Mouse (Mus musculus): ENCODE results near the gene Mfap3l. TPM values are rescaled to one million over a fixed set of nuclear protein-coding genes. Genes with fewer than 3 reads are reported as not detected.
A peak's percentile ranks its signal among the peaks of the same experiment; 100 is the strongest.
"Not testable (repeated sequence)": the region's sequence is repeated elsewhere in the genome, so short reads cannot be mapped to it uniquely, and the experiment has no call there.

Mfap3l gene
- 0.88 and 1.1 TPM in 2 replicates for polyA plus RNA-seq (2012; rRNA removed)

GRCm38 (mm10) chr8:60632250-60632932 lies at the start of gene Mfap3l:
Gene Mfap3l (plus strand): TSS chr8:60632827.
- no peak for TF ChIP-seq POLR2A (IDR thresholded peaks at IDR 0.05; ENCODE audit: control insufficient read depth, extremely low read depth, insufficient read depth, low read length, poor library complexity)
- TF ChIP-seq CTCF (IDR thresholded peaks at IDR 0.05; ENCODE audit: borderline replicate concordance, control insufficient read depth, extremely low read depth, insufficient read depth, low read length, poor library complexity): no peak
- Histone ChIP-seq H3K36me3 (ENCODE audit: control insufficient read depth, insufficient read depth, low read length) (no peaks in the 10 kb centered on the region), H3K4me1 (replicated peaks; ENCODE audit: control insufficient read depth, insufficient read depth, low read length) (peaks cover 2% of the 10 kb centered on the region; the same call in 1 of the 2 replicates), H3K27me3 (ENCODE audit: control insufficient read depth, insufficient read depth, low read length) (peaks cover 4% of the 10 kb centered on the region; the same call in 1 of the 2 replicates), H3K27ac (ENCODE audit: control insufficient read depth, insufficient read depth, low read length) (no peak within 1 kb of the TSS), H3K4me3 (ENCODE audit: control insufficient read depth, insufficient read depth, low read length) (peak within 1 kb of the TSS; percentile 26)
- WGBS: under 1% methylated on average over 60 of the region's 60 CpGs
- peak; percentile 71 for DNase-seq

- no peaks in the 10 kb centered on the region for H3K36me3 ChIP-seq (ENCODE audit: control insufficient read depth, insufficient read depth, low read length)
- no peak for DNase-seq
- no peaks in the 10 kb centered on the region for H3K27me3 ChIP-seq (ENCODE audit: control insufficient read depth, insufficient read depth, low read length)
- TF ChIP-seq POLR2A (IDR thresholded peaks at IDR 0.05; ENCODE audit: control insufficient read depth, extremely low read depth, insufficient read depth, low read length, poor library complexity): no peak
- no peak for TF ChIP-seq CTCF (IDR thresholded peaks at IDR 0.05; ENCODE audit: borderline replicate concordance, control insufficient read depth, extremely low read depth, insufficient read depth, low read length, poor library complexity)
- H3K4me1 ChIP-seq (replicated peaks; ENCODE audit: control insufficient read depth, insufficient read depth, low read length): no peaks in the 10 kb centered on the region
- no peak overlapping the region for H3K4me3 ChIP-seq (ENCODE audit: control insufficient read depth, insufficient read depth, low read length)
- no peak overlapping the region for H3K27ac ChIP-seq (ENCODE audit: control insufficient read depth, insufficient read depth, low read length)
- WGBS: 87% methylated on average over 2 of the region's 2 CpGs
Observed at GRCm38 (mm10) chr8:60583369-60583768, 49.3 kb upstream of the Mfap3l start.

- not testable (repeated sequence) for H3K27ac ChIP-seq (ENCODE audit: control insufficient read depth, insufficient read depth, low read length); H3K27me3 ChIP-seq (ENCODE audit: control insufficient read depth, insufficient read depth, low read length); H3K36me3 ChIP-seq (ENCODE audit: control insufficient read depth, insufficient read depth, low read length); H3K4me1 ChIP-seq (replicated peaks; ENCODE audit: control insufficient read depth, insufficient read depth, low read length); H3K4me3 ChIP-seq (ENCODE audit: control insufficient read depth, insufficient read depth, low read length); DNase-seq
- 94% methylated on average over 29 of the region's 29 CpGs for WGBS
Observed at GRCm38 (mm10) chr8:60591352-60592105, 41.1 kb upstream of the Mfap3l start.

- Histone ChIP-seq H3K4me3 (ENCODE audit: control insufficient read depth, insufficient read depth, low read length) (no peak overlapping the region), H3K27ac (ENCODE audit: control insufficient read depth, insufficient read depth, low read length) (no peak overlapping the region), H3K4me1 (replicated peaks; ENCODE audit: control insufficient read depth, insufficient read depth, low read length) (no peaks in the 10 kb centered on the region), H3K27me3 (ENCODE audit: control insufficient read depth, insufficient read depth, low read length) (no peaks in the 10 kb centered on the region), H3K36me3 (ENCODE audit: control insufficient read depth, insufficient read depth, low read length) (no peaks in the 10 kb centered on the region)
- DNase-seq: no peak
- TF ChIP-seq CTCF (IDR thresholded peaks at IDR 0.05; ENCODE audit: borderline replicate concordance, control insufficient read depth, extremely low read depth, insufficient read depth, low read length, poor library complexity): no peak
- TF ChIP-seq POLR2A (IDR thresholded peaks at IDR 0.05; ENCODE audit: control insufficient read depth, extremely low read depth, insufficient read depth, low read length, poor library complexity): no peak
- WGBS: 80% methylated on average over 3 of the region's 3 CpGs
Observed at GRCm38 (mm10) chr8:60594761-60595160, 37.9 kb upstream of the Mfap3l start.

- no peak for DNase-seq
- Histone ChIP-seq H3K27ac (ENCODE audit: control insufficient read depth, insufficient read depth, low read length) (no peak overlapping the region), H3K4me1 (replicated peaks; ENCODE audit: control insufficient read depth, insufficient read depth, low read length) (no peaks in the 10 kb centered on the region), H3K36me3 (ENCODE audit: control insufficient read depth, insufficient read depth, low read length) (no peaks in the 10 kb centered on the region), H3K27me3 (ENCODE audit: control insufficient read depth, insufficient read depth, low read length) (no peaks in the 10 kb centered on the region), H3K4me3 (ENCODE audit: control insufficient read depth, insufficient read depth, low read length) (no peak overlapping the region)
- no peak for TF ChIP-seq POLR2A (IDR thresholded peaks at IDR 0.05; ENCODE audit: control insufficient read depth, extremely low read depth, insufficient read depth, low read length, poor library complexity)
- no peak for TF ChIP-seq CTCF (IDR thresholded peaks at IDR 0.05; ENCODE audit: borderline replicate concordance, control insufficient read depth, extremely low read depth, insufficient read depth, low read length, poor library complexity)
Observed at GRCm38 (mm10) chr8:60611580-60612111, 21.0 kb upstream of the Mfap3l start.

GRCm38 (mm10) chr8:60616928-60617327 lies 15.7 kb upstream of the Mfap3l start:
- no peaks in the 10 kb centered on the region for H3K4me1 ChIP-seq (replicated peaks; ENCODE audit: control insufficient read depth, insufficient read depth, low read length)
- no peak for DNase-seq
- H3K4me3 ChIP-seq (ENCODE audit: control insufficient read depth, insufficient read depth, low read length): no peak overlapping the region
- H3K36me3 ChIP-seq (ENCODE audit: control insufficient read depth, insufficient read depth, low read length): no peaks in the 10 kb centered on the region
- WGBS: 34% methylated on average over 2 of the region's 2 CpGs
- no peak for TF ChIP-seq CTCF (IDR thresholded peaks at IDR 0.05; ENCODE audit: borderline replicate concordance, control insufficient read depth, extremely low read depth, insufficient read depth, low read length, poor library complexity)
- TF ChIP-seq POLR2A (IDR thresholded peaks at IDR 0.05; ENCODE audit: control insufficient read depth, extremely low read depth, insufficient read depth, low read length, poor library complexity): no peak
- H3K27me3 ChIP-seq (ENCODE audit: control insufficient read depth, insufficient read depth, low read length): no peaks in the 10 kb centered on the region
- H3K27ac ChIP-seq (ENCODE audit: control insufficient read depth, insufficient read depth, low read length): no peak overlapping the region

Measured in thymus, adult 2 months (tissue).